Mouse (Mus musculus) lung, embryonic 14.5 days (tissue): ENCODE measurements at regions not wholly inside any gene's neighbourhood (a gene's known extent, or its start where the extent isn't known, plus 50 kb on each side); places are given as distances from the start of the nearest gene placed in this dataset.
A peak's percentile ranks its signal among the peaks of the same experiment; 100 is the strongest.

Experiments
- ATAC-seq: fragments of 200-750 bp; cut with Nextera tagmentation; 2 replicates; pipeline ENCODE4 v1.8.0; 2017; ENCODE audit warnings: mild to moderate bottlenecking, moderate TSS enrichment, moderate library complexity; ENCODE audit not compliant: insufficient read depth
- DNase-seq: peaks from one replicate; pipeline ENCODE4 v3.0.0-alpha.2; 2015
- H3K27ac ChIP-seq: fragments of 300-500 bp; sonication (generic); 2 replicates; pipeline ENCODE4 v1.5.1; 2014; ENCODE audit warnings: low read depth, mild to moderate bottlenecking, moderate library complexity
- H3K27me3 ChIP-seq: fragments of 300-500 bp; sonication (generic); 2 replicates; pipeline ENCODE4 v1.6.1; 2014; ENCODE audit warnings: low read length, control low read depth; ENCODE audit not compliant: insufficient read depth
- H3K36me3 ChIP-seq: fragments of 300-500 bp; sonication (generic); 2 replicates; pipeline ENCODE4 v1.6.1; 2014; ENCODE audit warnings: control low read depth; ENCODE audit not compliant: insufficient read depth
- H3K4me1 ChIP-seq: fragments of 300-500 bp; sonication (generic); 2 replicates; pipeline ENCODE4 v1.6.1; 2014; ENCODE audit warnings: antibody characterized with exemption, control low read depth; ENCODE audit not compliant: insufficient read depth
- H3K4me2 ChIP-seq: fragments of 300-500 bp; sonication (generic); 2 replicates; pipeline ENCODE4 v1.6.1; 2014; ENCODE audit warnings: mild to moderate bottlenecking
- H3K4me3 ChIP-seq: fragments of 300-500 bp; sonication (generic); 2 replicates; pipeline ENCODE4 v1.5.1; 2014; ENCODE audit warnings: low read depth, low read length
- H3K9ac ChIP-seq: fragments of 300-500 bp; sonication (generic); 2 replicates; pipeline ENCODE4 v1.6.1; 2014
- H3K9me3 ChIP-seq: fragments of 300-500 bp; sonication (generic); 2 replicates; pipeline ENCODE4 v1.6.1; 2016; ENCODE audit warnings: low read depth, low read length, control low read depth
- CTCF ChIP-seq: IDR thresholded peaks from 2 replicates; pipeline ENCODE4 v1.5.1; 2016; ENCODE audit warnings: antibody characterized with exemption, low read depth
- WGBS: fragments of 180-500 bp; shearing (Covaris S2); extraction: QIAGEN DNeasy Blood & Tissue Kit; methylation state at CpG from one replicate; pipeline ENCODE4 v1.1.7; 2014; 5-methylcytosine and 5-hydroxymethylcytosine counted together

GRCm38 (mm10) chr10:97312509-97312908 lies 166.9 kb upstream of the Dcn start:
- Histone ChIP-seq H3K27me3 (no peaks in the 10 kb centered on the region), H3K9ac (no peak overlapping the region), H3K36me3 (no peaks in the 10 kb centered on the region), H3K4me2 (peak overlapping the region; percentile 88), H3K9me3 (no peaks in the 10 kb centered on the region), H3K4me3 (no peak overlapping the region), H3K27ac (no peak overlapping the region), H3K4me1 (0 out of 2 replicates have a peak, but pooled peaks cover 9% of the 10 kb centered on the region)
- TF ChIP-seq CTCF = no peak
- DNase-seq (no peak), ATAC-seq (0 out of 2 replicates have a peak, but pooled peaks have one; percentile 2)
- WGBS = 25% methylated on average over 12 of the region's 12 CpGs

- ATAC-seq (peak; percentile 87), DNase-seq (peak; percentile 99)
- Histone ChIP-seq H3K36me3 (no peaks in the 10 kb centered on the region), H3K27ac (peak overlapping the region; percentile 99), H3K9me3 (no peaks in the 10 kb centered on the region), H3K9ac (peak overlapping the region; percentile 69), H3K27me3 (no peaks in the 10 kb centered on the region), H3K4me2 (peak overlapping the region; percentile 88), H3K4me1 (0 out of 2 replicates have a peak, but pooled peaks cover 9% of the 10 kb centered on the region), H3K4me3 (peak overlapping the region; percentile 46)
- peak; percentile 91 for TF ChIP-seq CTCF
- under 1% methylated on average over 17 of the region's 17 CpGs for WGBS
These were observed 166.4 kb upstream of the Dcn start for GRCm38 (mm10) chr10:97312978-97313377.

- Histone ChIP-seq H3K4me1 (0 out of 2 replicates have a peak, but pooled peaks cover 9% of the 10 kb centered on the region), H3K27ac (peak overlapping the region; percentile 99), H3K9ac (peak overlapping the region; percentile 69), H3K27me3 (no peaks in the 10 kb centered on the region), H3K9me3 (no peaks in the 10 kb centered on the region), H3K36me3 (no peaks in the 10 kb centered on the region), H3K4me3 (peak overlapping the region; percentile 46), H3K4me2 (peak overlapping the region; percentile 88)
- 0% methylated on average over 13 of the region's 13 CpGs for WGBS
- peak; percentile 95 for ATAC-seq
- DNase-seq = peak; percentile 96
- TF ChIP-seq CTCF = no peak
These were observed 166.0 kb upstream of the Dcn start for GRCm38 (mm10) chr10:97313407-97313901.

- Histone ChIP-seq H3K9me3 (no peaks in the 10 kb centered on the region), H3K27me3 (no peaks in the 10 kb centered on the region), H3K4me2 (no peak overlapping the region), H3K36me3 (no peaks in the 10 kb centered on the region), H3K4me1 (no peaks in the 10 kb centered on the region), H3K9ac (no peak overlapping the region), H3K4me3 (no peak overlapping the region), H3K27ac (no peak overlapping the region)
- 70% methylated on average over 2 of the region's 2 CpGs for WGBS
- TF ChIP-seq CTCF = no peak
- no peak for ATAC-seq
- no peak for DNase-seq
These were observed 146.8 kb upstream of the Dcn start for GRCm38 (mm10) chr10:97332639-97333038.

- ATAC-seq = no peak
These were observed 145.4 kb upstream of the Dcn start for GRCm38 (mm10) chr10:97334044-97334443.

GRCm38 (mm10) chr10:97334606-97335150 lies 144.7 kb upstream of the Dcn start:
- ATAC-seq = no peak
- DNase-seq = no peak
- no peaks in the 10 kb centered on the region for H3K27me3 ChIP-seq
- H3K36me3 ChIP-seq = no peaks in the 10 kb centered on the region
- no peaks in the 10 kb centered on the region for H3K9me3 ChIP-seq
- H3K4me2 ChIP-seq = no peak overlapping the region
- 74% methylated on average over 9 of the region's 9 CpGs for WGBS
- H3K9ac ChIP-seq = no peak overlapping the region
- H3K4me3 ChIP-seq = no peak overlapping the region
- H3K27ac ChIP-seq = no peak overlapping the region
- TF ChIP-seq CTCF = no peak
- H3K4me1 ChIP-seq = no peaks in the 10 kb centered on the region

More at GRCm38 (mm10) chr10:97334044-97334443, 145.4 kb upstream of the Dcn start:
- no peaks in the 10 kb centered on the region for H3K36me3 ChIP-seq
- no peak overlapping the region for H3K27ac ChIP-seq
- no peak overlapping the region for H3K9ac ChIP-seq
- no peak overlapping the region for H3K4me2 ChIP-seq
- DNase-seq = peak; percentile 8
- no peak for TF ChIP-seq CTCF
- H3K4me3 ChIP-seq = no peak overlapping the region
- H3K27me3 ChIP-seq = no peaks in the 10 kb centered on the region
- H3K4me1 ChIP-seq = no peaks in the 10 kb centered on the region
- no peaks in the 10 kb centered on the region for H3K9me3 ChIP-seq

- Histone ChIP-seq H3K27me3 (no peaks in the 10 kb centered on the region), H3K4me1 (no peaks in the 10 kb centered on the region), H3K4me3 (no peak overlapping the region), H3K27ac (no peak overlapping the region), H3K9me3 (no peaks in the 10 kb centered on the region), H3K36me3 (no peaks in the 10 kb centered on the region), H3K9ac (no peak overlapping the region), H3K4me2 (no peak overlapping the region)
- ATAC-seq = no peak
- WGBS = 64% methylated on average over 6 of the region's 6 CpGs
- DNase-seq = no peak
- TF ChIP-seq CTCF = no peak
These were observed 141.2 kb upstream of the Dcn start for GRCm38 (mm10) chr10:97338033-97338692.
